Mouse (Mus musculus): ENCODE data around the gene Acot8. TPM values are rescaled to one million over a fixed set of nuclear protein-coding genes. Genes with fewer than 3 reads are reported as not detected.

Acot8 gene
- polyA plus RNA-seq, 1 experiment from 2014 or later, result 43.8 TPM

GRCm38 (mm10) chr2:164773989-164774364 is 30.7 kb downstream of the Acot8 start:
- H3K4me2 ChIP-seq (replicated peaks; ENCODE audit: low read depth), result no peak overlapping the region
- H3K27me3 ChIP-seq (ENCODE audit: control insufficient read depth, insufficient read depth, low read length), result no peaks in the 10 kb centered on the region
- 43% methylated on average over 5 of the region's 5 CpGs for WGBS
- no peak overlapping the region for H3K4me3 ChIP-seq (ENCODE audit: low read depth, low read length)
- H3K27ac ChIP-seq (replicated peaks), result no peak overlapping the region
- ATAC-seq (ENCODE audit: low FRiP score, low TSS enrichment) (0 out of 2 replicates have a peak, but pooled peaks have one; percentile 6), DNase-seq (ENCODE audit: low spot score) (no peak)
- H3K36me3 ChIP-seq (ENCODE audit: control insufficient read depth, insufficient read depth, low read length), result no peaks in the 10 kb centered on the region; the same call in 1 of the 2 replicates
- TF ChIP-seq EP300 (optimal IDR thresholded peaks at IDR 0.05) (no peak), CTCF (IDR thresholded peaks at IDR 0.05; ENCODE audit: low read depth) (no peak)
- no peak overlapping the region for H3K9ac ChIP-seq (ENCODE audit: low read length)
- H3K4me1 ChIP-seq (replicated peaks; ENCODE audit: control insufficient read depth, insufficient read depth), result 0 out of 2 replicates have a peak, but pooled peaks cover 4% of the 10 kb centered on the region
- H3K9me3 ChIP-seq (ENCODE audit: control insufficient read depth, low read length), result no peaks in the 10 kb centered on the region

DNA sequence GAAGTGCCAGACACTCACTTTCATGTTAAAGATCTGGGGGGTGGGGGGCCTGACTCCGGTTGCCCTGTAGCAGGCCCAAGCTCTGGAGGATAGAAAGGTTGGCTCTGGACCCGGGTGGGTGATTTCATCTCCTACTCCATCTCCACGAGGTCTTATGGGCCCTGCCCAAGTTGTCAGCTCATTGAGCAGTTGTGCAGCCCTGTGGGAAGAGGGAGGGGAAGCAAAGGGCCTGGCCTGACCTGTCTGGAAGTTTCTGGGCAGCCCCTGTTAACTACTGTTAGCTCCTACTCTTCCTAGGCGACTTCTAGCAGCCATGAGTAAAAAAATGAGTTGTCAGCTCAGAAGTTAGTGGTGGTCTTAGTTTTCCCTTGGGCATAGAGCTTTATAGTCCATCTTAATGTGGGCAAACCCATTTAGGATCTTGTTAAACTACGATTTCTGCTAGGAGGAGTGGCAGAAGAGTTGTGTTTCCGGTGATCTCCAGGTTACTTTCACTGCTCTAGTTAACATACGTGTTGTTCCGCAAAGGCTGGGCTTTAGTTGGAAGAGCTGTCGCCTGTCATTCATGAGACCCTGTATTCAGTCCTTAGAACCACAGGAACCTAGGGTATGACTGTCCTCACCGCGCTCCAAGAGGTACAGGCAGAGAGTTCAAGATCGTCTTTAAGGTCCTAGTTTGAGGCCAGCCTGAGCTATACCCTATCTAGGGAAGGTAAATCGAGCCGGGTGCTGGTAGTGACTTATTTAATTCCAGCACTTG is 31.3 kb downstream of the Acot8 start:
- no peak for DNase-seq (ENCODE audit: low spot score)
- Histone ChIP-seq H3K4me1 (replicated peaks; ENCODE audit: control insufficient read depth, insufficient read depth) (0 out of 2 replicates have a peak, but pooled peaks cover 4% of the 10 kb centered on the region), H3K27ac (replicated peaks) (no peak overlapping the region), H3K36me3 (ENCODE audit: control insufficient read depth, insufficient read depth, low read length) (no peaks in the 10 kb centered on the region; the same call in 1 of the 2 replicates), H3K4me2 (replicated peaks; ENCODE audit: low read depth) (no peak overlapping the region), H3K9me3 (ENCODE audit: control insufficient read depth, low read length) (no peaks in the 10 kb centered on the region), H3K9ac (ENCODE audit: low read length) (no peak overlapping the region), H3K27me3 (ENCODE audit: control insufficient read depth, insufficient read depth, low read length) (no peaks in the 10 kb centered on the region), H3K4me3 (ENCODE audit: low read depth, low read length) (no peak overlapping the region)
- no peak for ATAC-seq (ENCODE audit: low FRiP score, low TSS enrichment)
- 79% methylated on average over 14 of the region's 14 CpGs for WGBS
- no peak for TF ChIP-seq CTCF (IDR thresholded peaks at IDR 0.05; ENCODE audit: low read depth)
- TF ChIP-seq EP300 (optimal IDR thresholded peaks at IDR 0.05), result no peak

GRCm38 (mm10) chr2:164771123-164771522 is 33.6 kb downstream of the Acot8 start:
- Histone ChIP-seq H3K4me2 (replicated peaks; ENCODE audit: low read depth) (peak overlapping the region; percentile 92), H3K36me3 (ENCODE audit: control insufficient read depth, insufficient read depth, low read length) (peaks cover 13% of the 10 kb centered on the region), H3K9ac (ENCODE audit: low read length) (no peak overlapping the region), H3K4me3 (ENCODE audit: low read depth, low read length) (peak overlapping the region; percentile 83; the same call in 1 of the 2 replicates), H3K27me3 (ENCODE audit: control insufficient read depth, insufficient read depth, low read length) (no peaks in the 10 kb centered on the region), H3K27ac (replicated peaks) (no peak overlapping the region), H3K9me3 (ENCODE audit: control insufficient read depth, low read length) (no peaks in the 10 kb centered on the region), H3K4me1 (replicated peaks; ENCODE audit: control insufficient read depth, insufficient read depth) (0 out of 2 replicates have a peak, but pooled peaks cover 4% of the 10 kb centered on the region)
- no peak for DNase-seq (ENCODE audit: low spot score)
- TF ChIP-seq CTCF (IDR thresholded peaks at IDR 0.05; ENCODE audit: low read depth) (no peak), EP300 (optimal IDR thresholded peaks at IDR 0.05) (no peak)
- 52% methylated on average over 8 of the region's 8 CpGs for whole genome bisulfite sequencing
- ATAC-seq (ENCODE audit: low FRiP score, low TSS enrichment), result no peak

DNA sequence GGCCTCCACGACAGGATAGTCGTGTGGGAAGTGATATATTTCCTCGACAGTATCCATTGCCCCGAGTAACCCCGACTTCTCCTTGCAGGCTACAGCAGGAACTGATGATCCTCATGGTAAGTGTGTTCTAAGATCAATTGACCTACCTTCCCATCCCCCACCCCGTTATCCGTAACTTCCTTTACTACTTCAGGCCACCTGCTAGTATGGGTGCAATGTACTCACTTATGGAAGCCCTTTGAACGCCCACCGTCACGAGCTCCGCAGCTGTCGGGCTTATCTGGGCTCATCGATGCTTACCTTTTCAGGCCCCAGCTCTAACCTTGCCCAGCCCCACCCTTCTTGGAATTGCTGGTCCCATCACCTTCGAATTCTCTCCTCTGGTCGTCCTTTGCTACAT is 34.4 kb downstream of the Acot8 start:
- H3K27ac ChIP-seq (replicated peaks), result no peak overlapping the region
- ATAC-seq (ENCODE audit: low FRiP score, low TSS enrichment) (no peak), DNase-seq (ENCODE audit: low spot score) (no peak)
- H3K9ac ChIP-seq (ENCODE audit: low read length), result peak overlapping the region; percentile 74
- under 1% methylated on average over 15 of the region's 15 CpGs for WGBS
- peaks cover 17% of the 10 kb centered on the region for H3K36me3 ChIP-seq (ENCODE audit: control insufficient read depth, insufficient read depth, low read length)
- peak overlapping the region; percentile 83 for H3K4me3 ChIP-seq (ENCODE audit: low read depth, low read length)
- H3K9me3 ChIP-seq (ENCODE audit: control insufficient read depth, low read length), result no peaks in the 10 kb centered on the region
- TF ChIP-seq EP300 (optimal IDR thresholded peaks at IDR 0.05) (no peak), CTCF (IDR thresholded peaks at IDR 0.05; ENCODE audit: low read depth) (no peak)
- H3K4me2 ChIP-seq (replicated peaks; ENCODE audit: low read depth), result peak overlapping the region; percentile 92
- 0 out of 2 replicates have a peak, but pooled peaks cover 4% of the 10 kb centered on the region for H3K4me1 ChIP-seq (replicated peaks; ENCODE audit: control insufficient read depth, insufficient read depth)
- no peaks in the 10 kb centered on the region for H3K27me3 ChIP-seq (ENCODE audit: control insufficient read depth, insufficient read depth, low read length)

- peak within 1 kb of the TSS; percentile 74 for H3K9ac ChIP-seq (ENCODE audit: low read length)
- H3K4me3 ChIP-seq (ENCODE audit: low read depth, low read length), result peak within 1 kb of the TSS; percentile 83
- TF ChIP-seq EP300 (optimal IDR thresholded peaks at IDR 0.05) (peak; percentile 96), CTCF (IDR thresholded peaks at IDR 0.05; ENCODE audit: low read depth) (peak; percentile 58)
- no peaks in the 10 kb centered on the region for H3K9me3 ChIP-seq (ENCODE audit: control insufficient read depth, low read length)
- 0 out of 2 replicates have a peak within 1 kb of the TSS, but pooled peaks have one; percentile 53 for H3K27ac ChIP-seq (replicated peaks)
- ATAC-seq (ENCODE audit: low FRiP score, low TSS enrichment) (peak; percentile 99), DNase-seq (ENCODE audit: low spot score) (peak; percentile 98)
- H3K36me3 ChIP-seq (ENCODE audit: control insufficient read depth, insufficient read depth, low read length), result peaks cover 21% of the 10 kb centered on the region
- WGBS, result 2% methylated on average over 52 of the region's 53 CpGs
- H3K27me3 ChIP-seq (ENCODE audit: control insufficient read depth, insufficient read depth, low read length), result no peaks in the 10 kb centered on the region
- 0 out of 2 replicates have a peak, but pooled peaks cover 4% of the 10 kb centered on the region for H3K4me1 ChIP-seq (replicated peaks; ENCODE audit: control insufficient read depth, insufficient read depth)
- peak within 1 kb of the TSS; percentile 92 for H3K4me2 ChIP-seq (replicated peaks; ENCODE audit: low read depth)
Observed at GRCm38 (mm10) chr2:164769258-164770037, 35.2 kb downstream of the Acot8 start, which contains the start of gene Ube2c. TSS of gene Ube2c (plus strand) at chr2:164769898.
